Mouse (Mus musculus): Measurements from ENCODE around the gene Izumo3. TPM values are rescaled to one million over a fixed set of nuclear protein-coding genes. Genes with fewer than 3 reads are reported as not detected.

Izumo3 gene
- polyA plus RNA-seq (2014; fragmentation: Illumina TruSeq; extraction: RNeasy Lipid Tissue Mini Kit (QIAGEN cat#74804); ENCODE audit: low replicate concordance) = not detected

DNA sequence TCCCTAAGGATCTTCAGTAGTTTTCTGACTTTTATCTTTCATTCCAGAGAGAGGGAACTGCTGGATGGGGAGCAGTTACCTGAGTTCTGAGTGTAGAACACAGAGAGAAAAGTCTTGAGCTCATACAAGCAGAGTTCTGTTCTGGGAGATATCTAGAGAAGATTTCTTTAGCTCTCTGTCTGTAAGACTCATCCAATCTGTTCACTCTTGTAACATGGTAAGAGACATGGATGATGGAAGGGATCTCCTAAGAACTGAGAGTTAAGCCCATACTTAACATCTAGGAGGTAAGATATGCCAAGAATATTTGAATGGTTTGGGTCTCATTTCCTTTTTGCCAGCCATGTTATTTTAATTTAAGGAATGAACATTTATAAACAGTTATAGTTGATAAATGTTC, at the start of gene Izumo3:
Gene Izumo3 (minus strand): TSS at position 101 of the 400 bp plus-strand sequence.

DNA sequence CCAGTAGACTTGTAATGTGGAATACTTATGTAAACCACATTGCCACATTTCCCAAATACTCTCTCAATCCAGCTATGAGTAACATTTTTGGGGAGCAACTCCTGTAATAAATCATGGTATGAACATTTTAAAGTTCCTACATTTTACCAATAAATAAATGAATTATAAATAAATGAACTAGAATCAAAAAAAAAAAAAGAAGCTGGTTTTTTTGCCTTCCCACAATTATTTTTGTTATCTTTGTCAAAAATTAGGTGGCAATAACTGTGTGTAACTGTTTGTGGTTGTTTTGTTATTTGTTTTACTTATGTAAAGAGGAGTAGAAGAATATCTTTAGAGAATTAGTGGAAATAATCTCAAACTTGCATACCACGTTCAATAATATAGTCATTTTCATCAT, 44.6 kb upstream of the Izumo3 start, which contains the start of gene Gm12666:
Gene Gm12666 (minus strand): TSS at position 101 of the 400 bp plus-strand sequence.

Other genes starting within 250 kb of the Izumo3 start
- not detected for gene Gm12666, start 44.5 kb upstream of the Izumo3 start, polyA plus RNA-seq (2014; fragmentation: Illumina TruSeq; extraction: RNeasy Lipid Tissue Mini Kit (QIAGEN cat#74804); ENCODE audit: low replicate concordance)